Mouse (Mus musculus): ENCODE measurements around the gene Pde1a.
"Not testable (repeated sequence)": the region's sequence is repeated elsewhere in the genome, so short reads cannot be mapped to it uniquely, and the experiment has no call there.

Gene Pde1a

DNA sequence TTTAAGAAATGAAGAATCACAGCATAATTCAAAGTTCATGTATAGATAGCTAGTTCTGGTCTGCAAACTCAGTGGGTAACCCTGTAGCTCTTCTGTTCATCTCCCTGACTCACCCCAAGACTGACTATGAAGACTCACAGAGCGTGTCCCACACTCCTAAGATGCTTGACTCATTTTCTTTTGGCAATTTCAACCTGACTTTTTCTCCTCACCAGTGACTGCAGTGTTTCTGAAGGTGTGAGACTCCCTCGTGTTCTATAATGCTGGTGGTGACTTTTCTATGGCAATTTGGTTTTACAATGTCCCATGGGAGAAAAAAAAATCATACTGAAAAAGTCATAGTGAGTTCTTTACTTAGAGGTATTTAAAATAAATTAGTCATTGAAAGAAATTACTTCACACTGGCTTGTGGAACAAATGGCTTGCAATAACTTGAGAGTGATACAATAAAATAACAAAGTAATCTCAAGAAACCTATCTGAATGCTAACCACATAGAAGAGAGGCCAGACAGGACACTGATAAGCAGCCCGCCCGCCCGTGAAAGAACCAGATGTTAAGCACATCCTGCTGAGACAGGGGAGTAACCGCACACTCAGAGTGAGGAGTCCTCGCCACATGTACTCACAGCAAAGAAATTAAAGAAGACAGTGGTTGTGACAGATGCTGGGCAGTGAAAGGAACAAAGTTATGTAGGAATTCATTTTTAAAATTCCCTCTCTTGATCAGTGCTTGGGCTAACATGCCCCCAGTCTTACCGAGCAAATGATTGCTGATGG is 183.2 kb downstream of the Pde1a start:
- DNase-seq: no peak

DNA sequence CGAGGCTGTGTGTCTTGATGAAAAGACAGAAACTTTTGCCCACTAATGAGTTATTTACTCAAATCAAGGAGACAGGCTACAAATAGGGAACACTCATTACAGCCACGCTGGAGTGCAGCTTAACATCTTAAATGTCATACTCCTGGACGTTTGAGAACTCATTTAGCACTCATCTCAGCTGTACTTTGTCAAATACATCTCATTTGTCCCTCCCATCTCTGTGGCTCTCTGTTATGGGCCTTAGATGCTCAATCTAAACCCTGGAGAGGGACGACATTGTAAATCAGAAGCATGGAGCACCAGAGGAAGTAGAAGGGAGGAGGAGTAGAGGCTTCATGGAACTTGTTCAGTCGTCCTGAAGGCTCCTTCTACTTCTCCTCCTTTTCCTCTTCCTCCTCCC is 194.6 kb downstream of the Pde1a start:
- no peak for DNase-seq

DNA sequence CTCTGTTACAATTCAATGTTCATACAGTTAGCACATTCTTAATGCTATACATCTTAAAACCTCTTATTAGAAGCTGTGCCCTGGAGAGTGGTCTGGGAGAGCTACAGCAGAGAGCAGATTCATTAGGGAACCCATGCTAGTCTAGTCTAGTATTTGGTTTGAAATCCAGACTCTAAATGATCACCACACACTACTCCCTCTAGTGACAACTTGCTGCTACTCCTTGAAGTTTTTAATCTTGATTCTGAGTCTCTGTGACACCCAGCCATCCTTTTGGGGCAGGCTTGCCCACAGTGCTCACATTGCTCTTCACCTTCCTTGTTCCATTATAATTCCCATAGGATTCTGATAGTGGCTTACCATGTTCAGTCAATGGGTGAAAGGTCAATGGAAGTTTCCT is 206.9 kb downstream of the Pde1a start:
- no peak for DNase-seq

DNA sequence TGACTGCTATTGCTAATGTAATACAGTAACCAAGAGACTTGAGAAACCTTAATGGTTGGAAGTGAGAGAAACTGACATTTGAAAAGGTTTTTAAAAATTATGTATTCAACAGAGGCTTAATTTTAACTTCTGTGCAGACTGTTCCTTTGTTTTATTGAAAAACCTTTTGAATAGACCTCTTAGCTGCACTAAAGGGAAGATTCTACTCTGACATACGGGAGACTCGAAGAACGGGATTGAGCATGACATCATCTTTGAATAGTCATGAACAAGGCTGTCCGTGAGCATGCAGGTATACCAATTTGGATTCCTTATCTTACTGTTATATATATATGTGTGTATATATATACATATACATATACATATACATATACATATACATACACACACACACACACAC is 207.9 kb downstream of the Pde1a start:
- no peak for DNase-seq

DNA sequence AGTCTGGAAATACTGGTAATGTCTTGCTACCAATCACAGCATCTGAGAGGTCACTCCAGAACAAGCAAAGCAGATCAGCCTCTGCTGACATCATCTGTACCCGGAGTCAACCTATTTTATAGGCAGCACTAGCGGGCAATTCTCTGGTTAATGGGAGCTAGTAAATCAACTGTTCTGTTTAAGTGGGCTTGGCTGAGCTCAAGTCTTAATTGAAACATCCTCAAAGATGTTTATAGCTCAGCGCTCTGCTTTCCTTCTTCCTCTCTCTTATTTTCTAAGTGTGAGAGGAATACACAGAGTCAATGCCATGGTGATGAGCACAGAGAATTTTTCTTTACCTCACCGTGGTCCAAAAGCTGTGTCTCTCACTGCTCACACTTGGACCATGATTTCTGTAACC is 208.8 kb downstream of the Pde1a start:
- DNase-seq: no peak

DNA sequence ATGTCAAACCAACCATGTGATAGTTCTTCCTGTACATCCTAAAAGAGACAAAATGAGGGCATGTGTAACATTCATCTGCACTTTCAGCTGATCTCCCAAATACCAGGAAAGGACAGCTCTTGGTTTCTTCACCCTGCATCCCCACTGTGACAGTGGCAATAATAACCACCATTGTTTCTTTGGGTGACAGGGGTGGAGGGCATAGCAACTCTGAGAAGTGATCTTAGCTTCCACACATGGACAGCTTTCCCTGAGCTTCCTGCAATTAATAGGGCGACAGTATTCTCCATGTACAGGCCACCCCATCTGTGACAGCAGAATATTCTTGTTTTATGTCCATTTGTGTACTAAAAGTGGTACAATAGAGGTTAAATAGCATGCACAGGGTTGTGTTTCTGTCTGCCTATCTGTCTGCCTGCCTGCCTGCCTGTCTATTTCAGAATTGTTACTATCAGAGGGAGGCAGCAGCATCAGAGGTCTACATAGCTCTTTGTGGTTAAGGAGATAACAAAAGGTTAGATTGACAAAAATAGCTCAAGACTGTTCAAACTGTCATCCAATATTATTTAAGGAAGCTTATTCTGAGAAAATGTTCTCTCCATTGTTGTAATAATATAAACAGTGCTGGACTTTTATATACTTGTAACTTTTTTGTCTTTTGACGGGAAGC is 227.3 kb downstream of the Pde1a start:
- no peak for DNase-seq

DNA sequence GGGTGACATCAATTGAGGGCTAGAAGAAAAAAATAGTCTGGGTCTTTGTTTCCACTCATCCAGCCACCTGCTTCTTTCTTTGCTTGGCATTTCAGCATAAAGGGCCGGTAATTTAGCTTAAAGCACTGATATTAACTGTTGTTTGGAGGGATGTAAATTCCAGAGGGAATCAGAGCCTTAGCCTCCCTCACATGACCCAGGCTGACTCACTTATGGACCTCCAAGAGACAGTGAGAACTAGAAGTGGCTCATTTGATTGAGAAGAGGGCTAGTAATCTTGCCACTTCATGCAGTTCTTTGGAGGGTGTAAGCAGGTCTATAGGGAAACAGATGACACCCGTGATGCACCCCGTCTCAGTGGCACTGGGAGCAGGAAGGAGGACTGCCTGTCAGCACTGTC is 230.7 kb downstream of the Pde1a start:
- DNase-seq: no peak

DNA sequence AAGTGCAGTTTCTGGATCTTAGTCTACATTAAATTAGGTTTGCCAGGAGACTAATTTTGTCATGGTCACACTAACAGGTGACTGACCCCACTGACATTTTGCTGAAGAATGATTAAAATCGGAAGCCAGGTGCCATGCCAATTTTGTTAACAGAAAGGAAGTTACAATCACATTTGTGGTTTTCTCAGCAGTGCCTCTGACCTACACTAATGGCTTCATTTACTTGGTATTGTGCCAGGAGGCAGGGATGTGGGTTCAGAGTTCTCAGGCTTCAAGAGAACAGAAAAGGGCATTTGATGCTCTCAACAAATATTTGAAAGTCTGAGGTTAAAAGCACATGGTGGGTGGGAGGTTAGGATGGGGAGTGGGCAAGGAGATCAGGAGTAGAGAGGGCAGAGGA is 236.4 kb downstream of the Pde1a start:
- DNase-seq: no peak

DNA sequence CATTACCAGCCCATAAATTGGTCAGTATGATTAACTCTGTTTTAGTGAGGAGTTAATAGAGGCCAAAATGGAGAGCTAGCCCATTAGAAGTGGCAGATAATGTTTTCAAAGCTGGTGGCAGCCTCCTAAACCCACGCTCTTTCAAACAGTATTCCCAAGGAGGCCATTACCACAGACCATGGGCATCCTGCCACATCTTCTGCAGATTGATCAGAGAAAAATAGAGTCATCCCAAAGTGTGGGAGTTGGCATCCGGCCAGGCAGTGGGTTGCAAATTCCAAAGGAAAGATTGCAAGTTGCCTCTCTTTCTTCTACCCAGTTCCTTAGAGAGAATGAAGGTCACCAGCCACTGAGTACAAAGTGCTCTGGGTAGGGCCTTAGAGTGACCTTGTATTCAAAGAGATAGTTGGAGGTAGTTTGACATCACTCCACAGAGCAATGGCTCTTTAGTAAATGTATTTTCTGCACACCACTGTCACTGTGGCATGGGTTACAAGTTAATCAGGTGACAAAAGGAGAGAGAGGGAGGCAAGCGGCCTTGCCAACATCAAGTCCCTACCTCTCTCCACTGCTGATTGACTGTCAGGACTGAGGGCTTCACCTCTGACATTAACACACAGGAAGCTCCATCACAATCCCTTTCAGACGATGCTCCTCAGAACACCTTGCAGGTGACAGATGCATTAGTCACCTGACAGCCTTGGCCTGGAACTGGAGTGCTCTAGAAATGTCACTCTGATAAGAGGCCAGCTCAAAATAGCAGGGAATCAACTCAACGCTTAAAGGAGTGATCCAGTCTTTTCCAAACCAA is 237.3 kb downstream of the Pde1a start:
- peak; percentile 40 for DNase-seq

DNA sequence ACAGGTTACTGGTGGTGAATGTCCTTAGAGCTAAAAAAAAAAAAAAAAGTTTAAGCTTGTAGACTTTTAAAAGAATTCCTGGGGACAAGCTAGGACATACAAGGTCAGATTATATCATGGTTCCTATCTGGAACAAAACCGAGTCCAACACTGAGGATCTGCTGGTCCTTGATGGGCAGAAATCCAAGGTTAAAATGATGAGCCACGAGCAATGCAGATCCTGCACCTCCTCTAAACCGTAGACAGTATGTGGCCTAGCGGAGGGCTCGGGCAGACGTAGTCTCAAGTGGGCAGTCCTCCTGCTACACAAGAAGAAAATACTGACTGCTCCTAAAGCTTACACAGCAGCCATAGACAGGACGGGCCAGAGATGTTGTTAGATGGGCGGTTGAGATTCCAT is 238.5 kb downstream of the Pde1a start:
- DNase-seq: no peak

DNA sequence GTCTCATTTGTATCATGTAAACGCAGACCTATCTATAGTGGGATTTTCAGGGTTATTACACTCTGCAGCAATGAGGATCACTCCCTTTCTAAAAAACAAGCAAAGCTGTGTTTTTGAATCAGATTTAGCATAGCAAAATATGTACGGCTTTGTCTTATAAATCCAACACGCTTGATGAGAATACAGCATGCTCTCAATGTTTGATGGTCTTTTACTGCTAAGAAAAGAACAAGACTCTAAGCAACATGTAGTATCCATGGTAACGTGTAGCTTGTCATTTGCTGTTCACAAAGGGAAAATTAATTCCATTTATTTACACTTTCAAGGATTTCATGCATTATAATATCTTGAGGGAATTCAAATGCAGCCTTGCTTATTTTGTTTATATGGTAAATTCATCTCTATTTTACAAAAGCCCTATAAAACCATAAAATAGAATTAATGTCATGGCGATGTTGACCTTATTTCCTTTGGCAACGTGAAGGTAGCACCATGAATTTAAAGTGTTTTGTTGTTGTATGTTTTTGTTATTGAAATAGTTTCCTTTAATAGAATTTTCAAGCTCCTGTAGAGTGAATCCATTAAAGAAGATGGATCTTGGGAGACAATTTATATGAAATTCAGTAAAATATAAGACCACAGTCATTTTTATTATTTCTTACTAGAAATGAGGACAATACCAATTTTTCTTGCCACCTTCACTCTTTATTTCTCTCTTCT is 245.5 kb downstream of the Pde1a start:
- no peak for DNase-seq

DNA sequence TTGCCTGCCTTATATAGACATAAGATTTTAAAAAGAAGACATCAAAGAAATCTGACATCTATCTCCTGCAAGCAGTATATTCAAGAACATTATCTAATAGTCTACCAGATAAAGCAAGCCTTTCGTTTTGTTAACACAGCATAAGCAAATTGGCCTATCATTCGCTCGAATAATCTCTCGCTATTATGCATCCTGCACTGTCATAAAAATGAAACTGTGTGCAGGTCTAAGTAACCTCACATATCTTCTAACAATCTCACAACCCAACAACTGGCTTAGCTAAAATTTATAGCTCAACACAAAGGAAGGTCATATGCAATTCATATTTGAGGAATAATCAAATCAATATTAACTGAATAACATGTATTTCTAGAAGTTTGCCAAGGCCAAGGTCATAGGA is 246.0 kb downstream of the Pde1a start:
- DNase-seq: no peak

DNA sequence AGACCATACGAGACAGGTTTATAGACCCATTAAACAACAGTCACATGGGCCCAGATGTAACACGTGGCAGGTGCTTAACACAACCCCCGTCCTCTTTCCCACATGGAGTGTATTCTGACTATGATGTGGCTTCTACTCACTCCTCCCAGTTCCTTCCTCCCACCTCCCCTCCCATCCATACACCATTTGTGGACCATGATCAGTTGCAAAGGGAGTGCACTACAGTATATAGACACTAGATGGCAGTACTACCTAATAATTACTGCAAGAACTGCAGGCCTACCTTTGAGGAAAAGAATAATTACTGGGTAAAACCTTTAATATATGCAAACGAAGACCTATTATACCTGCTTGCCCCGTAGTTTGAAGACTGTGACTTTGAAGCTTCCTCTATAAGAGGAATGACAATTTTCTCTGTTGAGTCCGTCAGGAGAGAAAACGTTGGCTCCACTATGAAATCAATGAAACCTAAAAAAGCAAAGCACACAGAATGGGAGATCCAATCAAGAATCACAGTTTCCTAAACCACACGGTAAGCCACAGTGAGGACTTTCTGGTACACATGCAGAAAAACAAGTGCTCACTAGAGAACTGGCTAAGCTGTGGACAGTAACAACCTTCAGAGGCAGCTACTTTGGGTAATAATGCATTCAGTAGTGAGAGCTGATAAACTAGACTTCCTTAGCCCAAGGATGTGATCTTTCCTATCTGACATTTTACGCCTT is 263.8 kb downstream of the Pde1a start:
- DNase-seq: peak; percentile 3

DNA sequence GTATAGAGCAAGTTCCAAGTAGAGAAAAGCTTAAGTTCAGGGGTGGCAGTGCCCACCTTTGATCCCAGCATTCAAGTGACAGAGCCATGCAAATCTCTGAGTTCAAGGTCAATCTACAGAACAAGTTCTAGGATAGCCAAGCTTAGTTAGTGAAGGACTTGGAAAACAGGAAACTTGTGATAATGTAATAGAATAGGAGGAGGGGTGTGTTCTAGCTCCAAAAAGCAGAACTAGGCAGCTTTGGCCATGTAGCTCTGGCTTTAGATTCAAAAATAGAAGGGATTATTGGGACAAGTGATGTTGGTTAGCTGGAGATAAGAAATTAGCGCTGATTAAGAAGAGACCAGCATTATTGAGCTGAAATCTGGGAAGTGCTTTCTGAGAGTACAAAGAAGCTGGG is 272.4 kb downstream of the Pde1a start:
- DNase-seq: no peak

DNA sequence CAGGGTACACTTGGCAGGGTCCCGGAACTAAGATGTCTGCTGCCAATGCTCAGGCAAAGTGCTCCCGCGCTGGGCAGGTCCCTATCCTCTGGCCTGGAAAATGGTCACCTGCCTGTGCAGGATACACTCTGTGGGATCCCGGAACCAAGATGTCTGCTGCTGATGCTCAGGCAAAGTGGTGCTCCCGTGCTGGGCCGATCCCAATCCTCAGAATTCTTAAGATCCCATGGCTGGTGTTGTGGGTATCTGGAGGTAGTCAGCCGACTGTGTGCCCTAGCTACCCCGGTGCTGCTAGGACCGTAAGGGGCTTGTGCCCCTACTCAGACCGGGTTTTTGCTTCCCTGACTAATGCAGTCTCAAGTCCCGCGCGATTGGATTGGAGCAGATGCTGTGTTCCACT is 281.9 kb downstream of the Pde1a start:
- DNase-seq: not testable (repeated sequence)

DNA sequence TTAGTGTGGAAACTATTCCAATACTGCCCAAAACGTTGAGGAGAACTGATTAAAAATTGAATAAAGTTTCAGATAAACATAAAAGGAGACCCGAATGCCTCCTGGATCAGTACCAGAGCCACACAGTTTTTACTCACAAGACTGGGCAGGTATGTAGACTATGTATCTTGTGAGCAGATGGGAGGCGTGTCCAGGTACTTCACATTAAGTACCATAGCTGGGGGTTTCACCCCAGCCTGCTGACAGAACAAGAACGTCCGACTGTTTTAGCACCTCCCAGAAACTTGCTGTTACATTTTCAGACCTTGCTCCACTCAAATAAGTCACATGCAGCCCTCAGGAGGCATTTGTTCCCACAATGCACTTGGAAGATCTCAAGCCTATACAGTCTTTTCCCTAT is 289.7 kb downstream of the Pde1a start:
- DNase-seq: no peak

DNA sequence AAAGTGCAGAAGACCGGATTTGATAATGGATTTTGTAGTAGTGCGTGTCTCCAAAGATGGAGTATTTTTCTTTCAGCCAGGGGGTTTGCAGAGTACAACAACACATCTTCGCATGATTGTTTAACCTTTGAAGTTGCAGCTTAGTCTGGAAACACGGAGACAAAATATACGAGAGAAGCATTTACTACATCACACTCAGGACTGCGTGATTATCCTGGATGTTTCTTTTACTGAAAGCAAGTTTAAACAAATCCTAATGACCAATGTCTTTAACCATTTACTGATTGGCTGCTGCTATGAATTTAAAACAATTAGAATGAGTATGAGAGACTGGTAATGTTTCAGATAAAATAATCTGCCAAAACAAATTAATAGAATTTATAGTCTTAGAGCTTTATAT is 290.2 kb downstream of the Pde1a start:
- DNase-seq: no peak

DNA sequence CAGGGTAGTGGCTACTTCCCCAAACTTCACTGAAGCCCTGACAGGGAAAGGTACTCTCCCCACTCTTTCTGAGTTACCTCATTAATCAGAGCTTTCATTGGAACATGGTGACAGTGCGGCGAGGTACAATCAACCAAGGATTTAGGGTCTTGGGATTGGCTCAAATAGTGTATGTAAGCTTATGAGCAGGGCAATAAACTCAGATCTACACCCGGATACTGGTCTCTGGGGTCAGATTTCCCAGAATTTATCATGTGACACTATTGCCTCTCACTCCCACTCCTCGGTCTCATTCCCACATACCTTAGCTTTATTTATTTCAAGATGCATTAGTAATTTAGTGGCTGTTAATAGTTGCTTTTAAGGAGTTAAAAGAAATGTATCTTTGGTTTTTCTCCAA is 303.4 kb downstream of the Pde1a start:
- no peak for DNase-seq

DNA sequence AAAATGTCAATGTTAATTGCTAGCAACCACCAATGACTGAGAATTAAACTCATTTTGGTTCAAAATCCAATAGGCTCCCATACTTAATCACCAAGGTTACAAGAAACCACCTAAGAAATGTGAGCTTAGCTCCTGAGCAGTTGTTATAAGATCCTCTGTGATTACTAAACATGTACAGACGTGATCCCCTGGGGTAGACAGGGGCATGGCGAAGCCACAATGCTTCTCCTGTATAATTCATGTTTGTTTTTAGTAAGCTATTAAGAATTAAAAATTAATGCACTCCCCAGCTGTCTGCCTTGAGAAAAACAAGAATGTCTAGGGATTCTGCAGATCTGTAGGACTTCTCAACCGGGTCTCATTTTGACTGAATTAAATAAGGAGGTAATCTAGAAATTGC is 309.7 kb downstream of the Pde1a start:
- DNase-seq: no peak

DNA sequence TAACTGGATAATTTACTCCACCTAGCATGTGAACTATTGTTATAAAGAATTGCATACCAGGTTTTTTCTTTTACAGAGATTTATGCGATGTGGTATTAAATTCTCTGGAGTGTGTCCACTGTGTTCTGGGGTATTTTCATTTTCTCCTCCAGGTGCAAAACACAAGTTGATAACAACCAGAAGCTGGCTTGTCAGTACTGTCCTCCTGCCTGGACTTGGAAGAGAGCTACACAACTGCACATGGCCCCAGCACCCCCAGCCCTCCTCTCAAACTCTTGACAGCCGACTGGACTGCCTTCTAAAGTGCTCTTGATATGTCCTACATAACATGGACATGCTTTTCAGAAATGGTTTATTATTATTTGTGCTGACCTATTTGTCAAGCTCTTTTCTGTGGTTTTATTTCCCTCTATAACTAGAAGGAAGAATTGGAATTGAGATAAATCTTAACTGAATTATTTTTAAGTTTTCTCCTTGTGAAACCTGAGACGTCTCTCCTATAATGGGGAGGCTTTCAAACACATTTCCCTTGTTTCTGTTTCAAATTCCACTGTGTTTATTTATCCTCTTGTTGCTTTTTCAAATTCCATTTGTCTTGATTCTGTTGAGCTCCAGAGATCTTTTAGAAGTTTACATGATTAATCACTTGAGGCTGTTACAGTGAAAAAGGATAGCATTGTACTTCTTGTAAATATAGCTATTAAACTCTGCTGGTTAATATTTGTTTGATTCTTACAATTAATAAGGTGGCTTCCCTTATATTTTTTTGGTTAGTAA is 313.4 kb downstream of the Pde1a start:
- DNase-seq: no peak

DNA sequence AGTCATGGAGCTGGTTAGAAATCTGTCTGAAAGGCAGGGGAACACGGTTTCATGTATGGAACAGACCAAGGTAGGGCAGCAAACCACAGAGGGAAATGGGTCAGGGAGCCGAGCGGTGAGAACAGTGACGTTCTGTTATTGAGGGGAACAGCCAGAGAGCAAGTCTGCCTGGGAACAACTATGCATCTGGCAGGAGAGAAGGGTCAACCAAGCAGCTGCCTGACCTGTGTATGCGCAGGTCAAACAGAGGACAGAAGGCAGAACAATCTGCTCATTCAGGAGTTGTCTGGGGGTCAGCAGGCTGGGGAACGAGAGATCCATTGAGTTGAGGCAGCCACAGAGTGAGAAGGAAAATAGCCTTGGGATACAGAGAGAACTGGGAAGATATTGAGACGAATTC is 330.6 kb downstream of the Pde1a start:
- no peak for DNase-seq

DNA sequence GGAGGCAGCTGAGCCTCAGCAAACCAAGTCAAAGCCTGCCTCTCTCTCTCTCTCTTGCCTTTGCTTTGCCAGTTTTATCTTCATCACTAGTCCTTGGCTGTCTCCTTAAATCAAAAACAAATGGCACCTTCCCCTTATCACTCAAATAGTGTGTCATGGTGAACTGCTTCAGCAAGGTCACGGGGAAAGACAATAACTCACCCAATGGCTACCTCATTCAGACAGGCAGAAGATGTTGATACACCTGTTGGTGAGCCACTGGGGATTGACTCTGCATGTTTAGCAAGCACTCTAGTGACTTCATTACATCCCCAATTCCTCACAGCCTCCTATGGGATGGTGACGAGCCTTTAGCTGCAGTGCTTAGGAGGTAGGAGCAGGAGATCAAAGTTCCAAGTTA is 331.8 kb downstream of the Pde1a start:
- no peak for DNase-seq
